Mouse (Mus musculus) testis, adult 2 months (tissue): ENCODE measurements at regions not wholly inside any gene's neighbourhood (a gene's known extent, or its start where the extent isn't known, plus 50 kb on each side); places are given as distances from the start of the nearest gene placed in this dataset.

Experiments used
- H3K27ac ChIP-seq: fragments of 200-500 bp; 2 replicates; pipeline ENCODE4 v1.5.1; 2012; ENCODE audit warnings: low read depth, low read length; ENCODE audit not compliant: control insufficient read depth, insufficient read depth
- H3K27me3 ChIP-seq: fragments of 200-500 bp; 2 replicates; pipeline ENCODE4 v1.6.1; 2012; ENCODE audit warnings: mild to moderate bottlenecking, low read length, moderate library complexity; ENCODE audit not compliant: control insufficient read depth, insufficient read depth
- H3K36me3 ChIP-seq: fragments of 200-500 bp; 2 replicates; pipeline ENCODE4 v1.6.1; 2012; ENCODE audit warnings: mild to moderate bottlenecking, low read length; ENCODE audit not compliant: control insufficient read depth, insufficient read depth
- H3K4me1 ChIP-seq: fragments of 200-500 bp; 2 replicates; pipeline ENCODE4 v1.6.1; 2012; ENCODE audit warnings: low read length; ENCODE audit not compliant: control insufficient read depth, insufficient read depth
- H3K4me3 ChIP-seq: fragments of 200-500 bp; 2 replicates; pipeline ENCODE4 v1.5.1; 2012; ENCODE audit warnings: low read depth, mild to moderate bottlenecking, low read length, moderate library complexity, mixed read lengths; ENCODE audit not compliant: control insufficient read depth
- CTCF ChIP-seq: fragments of 200-500 bp; IDR thresholded peaks from 2 replicates; pipeline ENCODE4 v1.5.1; 2012; ENCODE audit warnings: low read depth, mild to moderate bottlenecking, inconsistent platforms, low read length, moderate library complexity; ENCODE audit not compliant: control insufficient read depth, insufficient read depth, insufficient replicate concordance
- POLR2A ChIP-seq: fragments of 200-500 bp; IDR thresholded peaks from 2 replicates; pipeline ENCODE4 v1.6.1; 2012; ENCODE audit warnings: low read depth, mild to moderate bottlenecking, inconsistent platforms, low read length, moderate library complexity; ENCODE audit not compliant: control insufficient read depth

DNA sequence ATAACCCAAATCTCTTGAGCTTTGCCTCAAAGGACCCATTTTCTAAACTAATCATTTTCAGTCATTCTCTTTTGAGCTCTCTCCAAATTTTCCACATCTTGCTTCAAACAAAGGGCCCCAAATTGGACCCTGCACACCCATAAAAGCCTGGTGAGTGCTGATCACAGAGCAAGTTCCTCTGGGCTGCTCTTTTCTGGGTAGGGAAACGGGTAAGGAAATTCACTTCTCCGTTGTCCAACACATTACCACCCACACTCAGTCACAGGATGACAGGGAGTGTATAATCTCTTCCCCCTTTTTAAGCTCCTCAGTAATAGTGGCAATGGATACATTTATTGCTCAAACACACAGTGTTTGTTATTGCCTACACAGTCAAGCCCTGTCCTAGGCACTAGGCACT is 580.3 kb downstream of the Rwdd3 start:
- Histone ChIP-seq H3K27me3 (no peaks in the 10 kb centered on the region), H3K4me1 (no peaks in the 10 kb centered on the region), H3K4me3 (no peak overlapping the region), H3K27ac (no peak overlapping the region), H3K36me3 (no peaks in the 10 kb centered on the region)
- no peak for TF ChIP-seq POLR2A
- no peak for TF ChIP-seq CTCF

DNA sequence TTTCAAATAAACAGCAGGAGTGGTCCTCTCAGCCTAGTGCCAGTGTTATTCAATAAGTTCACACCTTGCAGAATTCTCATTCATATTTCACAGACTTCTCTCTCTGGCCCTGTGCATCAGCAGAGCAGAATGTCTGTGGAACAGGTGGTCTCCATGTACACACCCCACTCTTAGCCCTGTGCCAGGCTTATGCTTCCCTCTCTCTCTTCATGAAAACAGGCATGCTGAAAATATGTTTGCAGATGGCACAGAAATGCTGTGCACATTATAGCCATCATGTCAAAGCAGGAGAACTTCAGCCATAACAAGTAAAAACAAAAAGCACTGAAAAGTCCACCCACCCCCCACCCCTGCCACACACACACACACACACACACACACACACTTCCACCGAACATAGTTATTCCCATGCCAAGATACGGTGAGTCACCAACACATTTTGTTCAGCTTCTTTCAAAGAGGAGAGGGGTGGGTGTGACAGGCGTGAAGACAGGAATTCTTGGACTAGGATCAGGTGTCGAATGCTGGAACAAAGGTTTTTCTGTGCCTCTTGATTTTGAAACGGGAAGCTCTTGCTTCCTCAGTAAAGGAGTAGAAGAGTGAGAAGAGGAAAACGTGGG is 600.6 kb downstream of the Rwdd3 start:
- no peak overlapping the region for H3K27ac ChIP-seq
- no peak overlapping the region for H3K4me3 ChIP-seq
- H3K4me1 ChIP-seq: no peaks in the 10 kb centered on the region
- TF ChIP-seq POLR2A: no peak
- TF ChIP-seq CTCF: no peak
- no peaks in the 10 kb centered on the region for H3K36me3 ChIP-seq
- H3K27me3 ChIP-seq: no peaks in the 10 kb centered on the region

DNA sequence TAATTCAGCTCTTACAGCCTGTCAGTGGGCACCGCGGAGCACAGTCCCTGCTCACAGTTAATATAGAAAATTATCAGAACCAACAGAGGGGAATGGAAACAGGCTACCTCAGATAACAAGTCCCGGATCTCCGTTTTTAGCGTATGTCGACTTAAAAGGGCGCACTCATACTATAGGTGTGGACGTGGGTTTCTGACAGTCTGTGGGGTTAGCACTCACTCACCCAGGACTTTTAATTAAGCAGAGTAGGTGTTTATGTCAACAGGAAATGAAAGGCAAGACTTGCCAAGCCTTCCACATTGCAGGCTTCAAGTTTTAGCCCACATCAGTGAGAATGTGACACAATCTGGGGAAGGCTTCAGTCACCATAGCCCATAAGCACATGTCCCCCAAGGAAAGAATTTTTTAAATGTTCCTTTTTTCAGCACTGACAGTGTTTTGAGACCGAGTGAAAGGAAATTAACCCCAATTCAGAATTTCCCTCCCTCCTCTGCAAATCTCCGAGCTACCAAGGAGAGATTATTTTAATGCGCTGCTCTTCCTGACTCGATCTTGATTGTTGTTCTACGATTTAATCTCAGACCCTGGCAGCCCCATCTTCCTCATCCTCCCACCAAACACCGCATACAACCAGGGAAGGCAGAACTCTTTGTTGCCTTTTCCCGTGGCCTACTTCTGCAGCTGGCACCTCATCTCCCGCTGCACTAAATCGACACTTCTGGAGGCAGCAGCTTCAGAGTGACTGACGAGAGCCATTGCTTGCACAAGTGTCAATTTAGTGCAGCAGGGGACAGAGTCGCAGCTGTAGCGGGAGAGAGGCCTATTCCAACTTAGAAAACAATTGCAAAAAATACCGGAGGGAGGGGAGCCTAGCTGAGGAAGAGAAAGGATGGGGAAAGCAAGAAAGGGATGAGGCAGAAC is 629.7 kb downstream of the Rwdd3 start:
- no peak overlapping the region for H3K27ac ChIP-seq
- no peaks in the 10 kb centered on the region for H3K27me3 ChIP-seq
- no peaks in the 10 kb centered on the region for H3K36me3 ChIP-seq
- no peaks in the 10 kb centered on the region; the same call in 1 of the 2 replicates for H3K4me1 ChIP-seq
- H3K4me3 ChIP-seq: no peak overlapping the region
- TF ChIP-seq CTCF: no peak
- TF ChIP-seq POLR2A: no peak

DNA sequence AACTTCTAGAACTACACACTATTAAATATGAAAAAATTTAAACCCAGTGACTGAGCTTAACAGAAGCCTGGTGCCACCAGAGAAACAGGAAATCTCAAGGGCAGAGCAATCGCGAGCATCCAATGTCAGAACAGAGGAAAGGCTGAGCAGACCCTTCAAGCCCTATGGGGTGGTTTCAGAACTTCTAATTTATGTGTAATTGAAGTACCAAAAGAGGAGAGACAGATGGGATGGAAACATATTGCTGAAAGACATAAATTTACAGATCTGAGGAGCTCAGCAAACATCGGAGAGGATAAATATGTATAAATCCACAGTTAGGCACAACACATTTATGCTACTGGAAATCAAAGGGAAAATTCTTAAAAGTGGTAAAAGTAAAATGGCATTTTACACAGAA is 637.6 kb downstream of the Rwdd3 start:
- Histone ChIP-seq H3K36me3 (no peaks in the 10 kb centered on the region), H3K27ac (no peak overlapping the region), H3K27me3 (no peaks in the 10 kb centered on the region), H3K4me3 (no peak overlapping the region), H3K4me1 (no peaks in the 10 kb centered on the region)
- no peak for TF ChIP-seq CTCF
- TF ChIP-seq POLR2A: no peak

DNA sequence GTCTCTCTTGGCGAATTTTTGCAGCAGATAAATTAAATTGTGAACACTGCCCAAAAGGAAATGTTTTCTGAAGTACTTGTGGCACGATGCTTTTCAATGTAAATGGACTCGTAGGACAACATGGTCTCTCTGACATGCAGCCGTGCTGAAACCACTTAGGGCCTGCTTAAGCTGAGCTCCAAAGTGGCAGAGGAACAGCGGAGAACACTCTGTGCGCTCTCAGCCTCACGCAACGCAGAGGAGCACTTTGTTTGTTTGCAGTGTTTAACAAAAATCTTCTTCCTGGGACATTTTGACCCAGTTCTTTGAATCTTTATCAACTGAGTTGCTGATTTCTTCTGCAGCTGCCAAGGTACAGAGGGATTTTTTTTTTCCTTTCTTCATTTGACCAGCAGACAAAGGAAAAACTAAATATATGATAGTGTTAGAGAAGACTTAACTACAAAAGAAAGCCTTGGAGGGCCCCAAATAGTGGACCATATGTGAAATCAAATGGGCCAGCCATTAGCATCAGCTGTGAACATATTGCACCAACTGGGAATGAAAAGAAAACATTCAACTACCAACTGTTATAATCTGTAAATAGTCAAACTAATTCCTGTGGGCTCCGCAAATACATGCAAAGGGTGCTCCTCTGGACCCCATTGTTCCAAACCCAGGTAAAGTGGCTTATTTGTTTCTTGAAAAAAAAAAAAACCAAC is 639.5 kb downstream of the Rwdd3 start:
- Histone ChIP-seq H3K4me3 (no peak overlapping the region), H3K4me1 (no peaks in the 10 kb centered on the region), H3K27me3 (no peaks in the 10 kb centered on the region), H3K27ac (no peak overlapping the region), H3K36me3 (no peaks in the 10 kb centered on the region)
- TF ChIP-seq POLR2A (no peak), CTCF (no peak)

DNA sequence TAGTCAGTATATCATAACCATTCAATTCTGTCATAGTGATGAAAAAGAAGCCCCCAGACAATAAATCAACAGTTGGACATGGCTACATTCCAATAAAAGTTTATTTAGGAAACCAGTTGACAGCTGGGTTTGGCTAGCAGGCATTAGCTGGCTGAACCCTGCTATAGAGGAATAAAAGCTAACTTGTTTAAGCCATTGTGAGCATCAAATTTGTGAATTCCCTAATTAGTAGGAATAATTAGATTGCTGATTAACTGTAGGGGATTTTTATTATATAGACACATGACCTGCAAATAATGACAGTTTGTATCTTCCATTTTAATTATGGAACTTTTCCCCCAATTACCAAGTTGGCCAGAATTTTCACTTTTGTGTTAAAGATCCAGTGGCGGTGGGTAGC is 659.8 kb downstream of the Rwdd3 start:
- H3K4me1 ChIP-seq: no peaks in the 10 kb centered on the region
- no peak for TF ChIP-seq POLR2A
- no peak for TF ChIP-seq CTCF
- H3K27me3 ChIP-seq: no peaks in the 10 kb centered on the region
- no peaks in the 10 kb centered on the region for H3K36me3 ChIP-seq
- H3K4me3 ChIP-seq: no peak overlapping the region
- H3K27ac ChIP-seq: no peak overlapping the region

DNA sequence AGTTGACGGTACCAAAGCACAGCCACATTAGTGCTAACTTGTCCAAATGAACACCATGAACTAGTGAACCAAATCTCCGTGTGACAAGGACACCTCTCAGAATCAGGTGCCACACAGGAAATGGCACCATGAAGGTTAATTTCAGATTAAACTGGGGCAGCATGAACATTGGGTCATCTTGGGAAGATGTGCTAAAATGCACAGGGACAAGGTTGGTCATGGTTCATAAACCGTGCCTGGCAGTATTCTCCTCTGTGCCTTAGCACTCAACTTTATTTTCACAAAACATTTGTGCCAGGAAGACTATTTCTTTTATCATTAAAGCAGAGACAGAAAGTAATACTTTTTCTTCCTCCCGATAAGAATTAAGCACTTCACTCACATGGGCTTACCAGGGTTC is 672.6 kb downstream of the Rwdd3 start:
- no peak for TF ChIP-seq POLR2A
- Histone ChIP-seq H3K27me3 (no peaks in the 10 kb centered on the region), H3K27ac (no peak overlapping the region), H3K4me1 (no peaks in the 10 kb centered on the region), H3K36me3 (no peaks in the 10 kb centered on the region), H3K4me3 (no peak overlapping the region)
